Mouse (Mus musculus): ENCODE measurements around the gene Igf1. TPM values are rescaled to one million over a fixed set of nuclear protein-coding genes. Genes with fewer than 3 reads are reported as not detected.

Igf1 gene
- polyA plus RNA-seq, 1 experiment from 2014 or later: 16.7 TPM

DNA sequence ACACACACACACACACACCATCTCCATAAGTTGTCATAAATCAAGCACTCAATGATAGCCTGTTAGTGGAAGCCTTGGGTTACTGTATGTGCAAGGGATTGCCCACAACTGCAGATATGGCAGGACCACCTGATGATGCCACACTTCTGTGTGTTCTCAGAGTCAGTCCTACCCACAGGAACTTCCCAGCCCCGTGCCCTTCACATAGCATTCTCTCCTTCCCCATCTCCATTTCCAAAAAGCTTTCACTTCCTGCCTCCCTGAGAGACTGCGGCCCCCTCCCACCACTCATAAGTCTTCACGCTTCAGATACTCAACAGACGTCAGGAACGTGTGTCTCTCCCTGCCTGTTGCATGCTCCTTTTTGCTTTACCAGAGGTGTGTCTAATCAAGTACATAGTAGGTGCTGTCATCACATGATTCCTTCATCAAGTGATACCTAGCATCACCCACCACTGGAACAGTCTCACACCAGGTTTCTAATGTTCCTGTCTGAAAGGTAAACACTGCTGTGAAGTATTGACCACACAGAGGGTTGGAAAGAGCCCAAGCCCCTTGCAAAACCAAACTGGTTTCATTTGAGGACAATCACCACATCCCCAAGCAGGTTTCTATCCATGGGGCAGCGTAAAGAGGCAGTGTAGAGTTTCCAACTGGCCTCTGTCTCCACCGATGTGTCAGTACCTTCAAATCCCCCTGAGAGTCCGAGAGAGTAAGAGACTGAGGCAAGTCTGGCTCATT is 680 bp upstream of the Igf1 start:
- H3K4me3 ChIP-seq (ENCODE audit: low read depth, low read length): no peak overlapping the region
- H3K9me3 ChIP-seq (ENCODE audit: control insufficient read depth, low read length): no peaks in the 10 kb centered on the region
- no peaks in the 10 kb centered on the region; the same call in 1 of the 2 replicates for H3K27me3 ChIP-seq (ENCODE audit: control insufficient read depth, insufficient read depth, low read length)
- H3K4me2 ChIP-seq: no peak overlapping the region
- no peaks in the 10 kb centered on the region for H3K36me3 ChIP-seq (ENCODE audit: control insufficient read depth, insufficient read depth, low read length)
- H3K27ac ChIP-seq (ENCODE audit: low read depth, low read length): no peak overlapping the region
- H3K9ac ChIP-seq (ENCODE audit: low read length): no peak overlapping the region
- 67% methylated on average over 8 of the region's 8 CpGs for WGBS
- ATAC-seq (ENCODE audit: low FRiP score) (no peak), DNase-seq (ENCODE audit: low spot score, missing footprints) (no peak)
- H3K4me1 ChIP-seq (ENCODE audit: control insufficient read depth, insufficient read depth, low read length): peaks cover 6% of the 10 kb centered on the region; the same call in 1 of the 2 replicates

DNA sequence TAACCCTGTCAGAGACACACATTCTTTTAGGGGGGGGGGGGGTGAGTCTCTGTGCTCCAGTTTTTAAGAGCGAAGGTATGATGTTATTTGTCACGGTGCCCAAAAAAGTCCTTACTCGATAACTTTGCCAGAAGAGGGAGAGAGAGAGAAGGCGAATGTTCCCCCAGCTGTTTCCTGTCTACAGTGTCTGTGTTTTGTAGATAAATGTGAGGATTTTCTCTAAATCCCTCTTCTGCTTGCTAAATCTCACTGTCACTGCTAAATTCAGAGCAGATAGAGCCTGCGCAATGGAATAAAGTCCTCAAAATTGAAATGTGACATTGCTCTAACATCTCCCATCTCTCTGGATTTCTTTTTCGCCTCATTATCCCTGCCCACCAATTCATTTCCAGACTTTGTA is 874 bp downstream of the Igf1 start:
- H3K27me3 ChIP-seq (ENCODE audit: control insufficient read depth, insufficient read depth, low read length): no peaks in the 10 kb centered on the region; the same call in 1 of the 2 replicates
- no peak for ATAC-seq (ENCODE audit: low FRiP score)
- H3K4me3 ChIP-seq (ENCODE audit: low read depth, low read length): no peak overlapping the region
- peaks cover 6% of the 10 kb centered on the region; the same call in 1 of the 2 replicates for H3K4me1 ChIP-seq (ENCODE audit: control insufficient read depth, insufficient read depth, low read length)
- DNase-seq (ENCODE audit: low spot score, missing footprints): peak; percentile 85
- H3K9ac ChIP-seq (ENCODE audit: low read length): no peak overlapping the region
- H3K27ac ChIP-seq (ENCODE audit: low read depth, low read length): no peak overlapping the region
- 48% methylated on average over 6 of the region's 6 CpGs for WGBS
- H3K9me3 ChIP-seq (ENCODE audit: control insufficient read depth, low read length): no peaks in the 10 kb centered on the region
- H3K4me2 ChIP-seq: no peak overlapping the region
- no peaks in the 10 kb centered on the region for H3K36me3 ChIP-seq (ENCODE audit: control insufficient read depth, insufficient read depth, low read length)

DNA sequence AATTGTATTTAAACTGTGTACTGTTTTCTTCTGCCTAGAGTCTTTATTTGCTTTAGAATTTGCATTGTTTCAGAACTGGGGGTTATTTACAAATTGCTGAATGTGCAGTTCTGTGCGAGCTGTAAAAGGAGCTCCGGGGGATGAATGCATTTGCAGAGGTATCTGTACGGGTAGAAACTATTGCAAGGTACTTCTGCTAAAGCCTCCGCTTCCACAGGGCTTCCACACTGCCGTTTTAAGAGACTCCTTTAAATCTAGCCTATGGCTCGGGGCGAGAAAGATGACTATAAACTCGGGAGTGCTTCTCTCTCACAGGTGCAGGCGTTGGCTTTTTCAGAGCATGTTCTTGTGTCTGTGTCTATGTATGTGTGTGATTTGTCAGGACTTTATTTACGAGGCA is 1.4 kb downstream of the Igf1 start:
- no peak overlapping the region for H3K27ac ChIP-seq (ENCODE audit: low read depth, low read length)
- no peaks in the 10 kb centered on the region for H3K36me3 ChIP-seq (ENCODE audit: control insufficient read depth, insufficient read depth, low read length)
- H3K4me1 ChIP-seq (ENCODE audit: control insufficient read depth, insufficient read depth, low read length): peaks cover 6% of the 10 kb centered on the region; the same call in 1 of the 2 replicates
- peak overlapping the region; percentile 33; the same call in 1 of the 2 replicates for H3K4me3 ChIP-seq (ENCODE audit: low read depth, low read length)
- H3K9me3 ChIP-seq (ENCODE audit: control insufficient read depth, low read length): no peaks in the 10 kb centered on the region
- WGBS: 19% methylated on average over 10 of the region's 10 CpGs
- H3K4me2 ChIP-seq: peak overlapping the region; percentile 77
- peak; percentile 91 for DNase-seq (ENCODE audit: low spot score, missing footprints)
- no peaks in the 10 kb centered on the region; the same call in 1 of the 2 replicates for H3K27me3 ChIP-seq (ENCODE audit: control insufficient read depth, insufficient read depth, low read length)
- no peak overlapping the region for H3K9ac ChIP-seq (ENCODE audit: low read length)
- ATAC-seq (ENCODE audit: low FRiP score): no peak

DNA sequence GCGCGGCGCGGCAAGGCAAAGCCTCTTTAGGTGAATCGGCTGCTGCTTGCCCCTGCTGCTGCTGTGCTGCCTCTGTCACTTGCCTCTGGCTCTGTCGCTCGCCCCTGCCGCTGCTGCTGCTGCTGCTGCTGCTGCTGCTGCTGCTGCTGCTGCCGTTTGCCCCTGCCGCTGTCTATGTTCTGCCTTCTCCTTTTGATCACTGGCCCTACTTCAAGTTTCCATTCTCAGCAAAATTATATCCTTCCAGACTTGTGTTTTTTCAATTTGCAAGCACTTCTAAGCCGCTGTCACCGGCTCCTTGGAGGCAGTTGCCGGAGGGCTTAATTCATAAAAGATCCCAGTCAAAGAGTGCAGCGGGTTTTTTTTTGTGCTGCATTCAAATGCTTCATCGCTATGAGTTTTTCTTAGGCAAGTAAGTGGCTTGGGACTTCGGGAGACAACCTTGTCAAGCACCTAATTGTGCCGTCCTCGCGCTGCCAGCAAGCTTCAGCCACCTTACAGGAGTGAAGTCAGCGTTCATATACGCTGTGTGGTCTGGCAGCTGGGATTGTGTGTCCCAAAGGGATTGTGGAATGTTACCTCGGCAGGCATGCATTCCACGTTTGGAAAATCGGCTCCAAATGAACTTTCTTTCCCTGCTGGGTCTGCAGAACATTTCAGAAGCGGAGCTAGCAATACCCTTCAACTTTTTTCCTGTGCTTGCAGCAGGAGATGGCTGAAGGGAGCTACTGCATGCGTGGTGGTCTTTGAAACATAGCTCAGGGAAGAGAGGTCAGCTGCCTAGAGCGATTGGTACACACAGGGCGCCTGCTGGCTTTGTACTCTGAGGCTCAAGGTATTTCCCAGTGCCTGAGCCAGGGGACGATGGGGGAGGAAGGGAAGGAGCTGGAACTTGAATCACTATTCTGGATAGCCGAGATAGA is 2.4 kb downstream of the Igf1 start:
- Histone ChIP-seq H3K4me1 (ENCODE audit: control insufficient read depth, insufficient read depth, low read length) (peaks cover 6% of the 10 kb centered on the region; the same call in 1 of the 2 replicates), H3K27ac (ENCODE audit: low read depth, low read length) (no peak overlapping the region), H3K9ac (ENCODE audit: low read length) (peak overlapping the region; percentile 54), H3K36me3 (ENCODE audit: control insufficient read depth, insufficient read depth, low read length) (no peaks in the 10 kb centered on the region), H3K9me3 (ENCODE audit: control insufficient read depth, low read length) (no peaks in the 10 kb centered on the region), H3K4me3 (ENCODE audit: low read depth, low read length) (peak overlapping the region; percentile 33), H3K4me2 (peak overlapping the region; percentile 77), H3K27me3 (ENCODE audit: control insufficient read depth, insufficient read depth, low read length) (no peaks in the 10 kb centered on the region; the same call in 1 of the 2 replicates)
- WGBS: 2% methylated on average over 30 of the region's 30 CpGs
- peak; percentile 96 for DNase-seq (ENCODE audit: low spot score, missing footprints)
- ATAC-seq (ENCODE audit: low FRiP score): peak; percentile 69

DNA sequence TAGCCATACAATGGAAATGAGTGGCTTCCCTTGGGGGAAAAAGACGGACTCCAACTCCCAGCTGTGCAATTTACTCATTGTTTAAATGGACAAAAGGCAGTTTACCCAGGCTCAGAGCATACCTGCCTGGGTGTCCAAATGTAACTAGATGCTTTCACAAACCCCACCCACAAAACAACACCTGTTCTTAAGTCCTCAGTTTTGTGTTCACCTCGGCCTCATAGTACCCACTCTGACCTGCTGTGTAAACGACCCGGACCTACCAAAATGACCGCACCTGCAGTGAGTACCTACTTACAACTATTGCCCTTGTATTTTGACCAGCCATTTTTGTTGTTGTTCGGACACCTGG is 3.0 kb downstream of the Igf1 start:
- Histone ChIP-seq H3K4me3 (ENCODE audit: low read depth, low read length) (0 out of 2 replicates have a peak overlapping the region, but pooled peaks have one; percentile 33), H3K4me1 (ENCODE audit: control insufficient read depth, insufficient read depth, low read length) (peaks cover 6% of the 10 kb centered on the region; the same call in 1 of the 2 replicates), H3K9me3 (ENCODE audit: control insufficient read depth, low read length) (no peaks in the 10 kb centered on the region), H3K36me3 (ENCODE audit: control insufficient read depth, insufficient read depth, low read length) (no peaks in the 10 kb centered on the region), H3K27me3 (ENCODE audit: control insufficient read depth, insufficient read depth, low read length) (no peaks in the 10 kb centered on the region; the same call in 1 of the 2 replicates), H3K4me2 (peak overlapping the region; percentile 77), H3K27ac (ENCODE audit: low read depth, low read length) (no peak overlapping the region), H3K9ac (ENCODE audit: low read length) (no peak overlapping the region)
- DNase-seq (ENCODE audit: low spot score, missing footprints) (peak; percentile 85), ATAC-seq (ENCODE audit: low FRiP score) (peak; percentile 28; the same call in 1 of the 2 replicates)
- 61% methylated on average over 6 of the region's 6 CpGs for WGBS

DNA sequence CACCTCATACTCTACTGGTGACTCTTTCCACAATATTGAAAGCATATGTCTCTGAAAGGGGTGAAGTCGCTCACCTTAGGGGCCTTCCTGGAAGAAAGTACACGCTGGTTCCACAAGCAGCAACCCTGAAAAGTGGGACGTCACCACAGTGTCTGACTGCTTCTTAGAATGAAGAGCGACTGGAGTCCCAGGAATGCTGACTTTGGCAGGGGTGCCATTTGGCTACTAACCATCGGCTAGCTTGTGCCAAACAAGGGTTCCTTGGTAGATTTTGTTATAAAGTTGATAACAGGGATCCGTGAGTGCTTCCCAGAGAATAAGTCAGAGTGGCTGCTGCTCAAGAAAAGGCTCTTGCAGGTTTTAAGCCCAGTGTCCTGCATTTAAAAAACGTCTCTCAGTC is 4.8 kb downstream of the Igf1 start:
- Histone ChIP-seq H3K9ac (ENCODE audit: low read length) (no peak overlapping the region), H3K27me3 (ENCODE audit: control insufficient read depth, insufficient read depth, low read length) (no peaks in the 10 kb centered on the region; the same call in 1 of the 2 replicates), H3K4me3 (ENCODE audit: low read depth, low read length) (no peak overlapping the region), H3K27ac (ENCODE audit: low read depth, low read length) (no peak overlapping the region), H3K36me3 (ENCODE audit: control insufficient read depth, insufficient read depth, low read length) (no peaks in the 10 kb centered on the region), H3K9me3 (ENCODE audit: control insufficient read depth, low read length) (no peaks in the 10 kb centered on the region), H3K4me1 (ENCODE audit: control insufficient read depth, insufficient read depth, low read length) (peaks cover 6% of the 10 kb centered on the region; the same call in 1 of the 2 replicates), H3K4me2 (no peak overlapping the region)
- no peak for DNase-seq (ENCODE audit: low spot score, missing footprints)
- 74% methylated on average over 7 of the region's 7 CpGs for WGBS
- ATAC-seq (ENCODE audit: low FRiP score): no peak

DNA sequence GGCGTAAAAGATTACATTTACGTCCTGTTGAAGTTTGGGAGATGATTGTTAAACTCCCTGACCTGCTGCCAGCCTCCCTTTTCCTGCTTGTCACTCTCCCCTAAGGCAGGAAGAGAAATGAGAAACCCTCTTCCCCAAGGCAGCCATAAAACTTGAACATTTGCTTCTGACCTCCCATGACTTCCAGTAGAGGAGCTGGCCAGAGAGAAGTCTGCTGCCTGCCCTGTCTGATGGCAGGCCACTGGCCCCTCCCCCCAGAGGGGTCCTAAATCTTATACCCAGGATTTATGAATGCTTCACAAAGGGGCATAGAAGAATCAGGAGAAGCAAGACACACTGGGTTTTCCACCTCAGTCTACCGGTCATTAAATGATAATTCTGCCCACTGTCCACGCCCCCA is 5.3 kb downstream of the Igf1 start:
- Histone ChIP-seq H3K4me2 (no peak overlapping the region), H3K4me1 (ENCODE audit: control insufficient read depth, insufficient read depth, low read length) (peaks cover 6% of the 10 kb centered on the region; the same call in 1 of the 2 replicates), H3K27me3 (ENCODE audit: control insufficient read depth, insufficient read depth, low read length) (no peaks in the 10 kb centered on the region; the same call in 1 of the 2 replicates), H3K27ac (ENCODE audit: low read depth, low read length) (no peak overlapping the region), H3K36me3 (ENCODE audit: control insufficient read depth, insufficient read depth, low read length) (no peaks in the 10 kb centered on the region), H3K9ac (ENCODE audit: low read length) (no peak overlapping the region), H3K4me3 (ENCODE audit: low read depth, low read length) (no peak overlapping the region), H3K9me3 (ENCODE audit: control insufficient read depth, low read length) (no peaks in the 10 kb centered on the region)
- ATAC-seq (ENCODE audit: low FRiP score) (no peak), DNase-seq (ENCODE audit: low spot score, missing footprints) (no peak)
- WGBS: 84% methylated on average over 4 of the region's 4 CpGs

DNA sequence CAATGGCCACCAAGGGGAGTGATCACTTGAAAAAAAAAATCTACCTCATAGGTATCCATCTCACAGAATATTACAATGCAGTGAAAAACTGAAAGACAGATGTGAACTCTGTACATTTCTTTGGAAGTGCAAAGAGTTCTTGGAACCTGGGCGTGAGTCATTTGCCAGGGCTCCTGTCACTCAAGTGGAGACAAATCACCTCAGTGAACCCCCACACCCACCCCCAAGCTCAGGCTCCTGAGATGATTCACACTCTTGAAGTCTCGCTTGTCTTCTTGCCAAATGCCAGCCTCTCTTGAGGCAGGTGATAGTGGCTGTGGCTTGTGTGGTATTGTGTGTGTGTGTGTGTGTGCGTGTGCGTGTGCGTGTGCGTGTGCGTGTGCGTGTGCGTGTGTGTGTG is 7.6 kb downstream of the Igf1 start:
- DNase-seq (ENCODE audit: low spot score, missing footprints): no peak
- no peaks in the 10 kb centered on the region for H3K9me3 ChIP-seq (ENCODE audit: control insufficient read depth, low read length)
- 0 out of 2 replicates have a peak, but pooled peaks cover 3% of the 10 kb centered on the region for H3K4me1 ChIP-seq (ENCODE audit: control insufficient read depth, insufficient read depth, low read length)
- no peak overlapping the region for H3K4me2 ChIP-seq
- H3K9ac ChIP-seq (ENCODE audit: low read length): no peak overlapping the region
- no peaks in the 10 kb centered on the region; the same call in 1 of the 2 replicates for H3K27me3 ChIP-seq (ENCODE audit: control insufficient read depth, insufficient read depth, low read length)
- WGBS: 97% methylated on average over 9 of the region's 9 CpGs
- no peaks in the 10 kb centered on the region for H3K36me3 ChIP-seq (ENCODE audit: control insufficient read depth, insufficient read depth, low read length)
- no peak overlapping the region for H3K4me3 ChIP-seq (ENCODE audit: low read depth, low read length)
- no peak for ATAC-seq (ENCODE audit: low FRiP score)
- no peak overlapping the region for H3K27ac ChIP-seq (ENCODE audit: low read depth, low read length)

Data from midbrain, embryonic 11.5 days (tissue).